Mouse (Mus musculus) liver, adult 2 months (tissue): ENCODE measurements around the gene Trhr2.

ENCODE experiments used
- CTCF ChIP-seq: fragments of 200-500 bp; IDR thresholded peaks from 2 replicates; pipeline ENCODE4 v1.5.1; 2011; ENCODE audit warnings: low read depth, low read length, control low read depth
- POLR2A ChIP-seq: fragments of 200-500 bp; IDR thresholded peaks from 2 replicates; pipeline ENCODE4 v1.6.1; 2011; ENCODE audit warnings: low read length, control low read depth; ENCODE audit not compliant: insufficient read depth; ENCODE audit errors: extremely low read depth

DNA sequence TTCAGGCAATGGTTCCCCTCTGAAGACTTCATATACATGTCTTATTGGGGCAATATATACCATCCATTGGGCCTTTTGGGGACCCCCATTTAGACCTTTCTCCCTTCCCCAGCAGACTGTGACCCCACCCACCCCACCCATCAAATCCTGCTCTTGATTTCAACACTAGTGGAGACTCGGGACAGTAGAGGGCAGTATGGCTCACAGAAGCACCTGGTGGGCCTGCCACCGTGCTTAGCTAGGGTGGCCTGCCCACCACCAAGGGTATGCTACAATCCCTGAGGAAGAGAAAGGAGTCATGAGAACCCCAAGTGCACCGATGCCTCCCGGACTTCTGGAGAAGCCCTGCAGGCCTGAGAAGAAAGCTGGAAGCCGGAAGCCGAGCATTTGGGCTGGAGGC is 21.7 kb downstream of the Trhr2 start:
- TF ChIP-seq POLR2A = no peak
- no peak for TF ChIP-seq CTCF
